Mouse (Mus musculus): ENCODE data around the gene Spata3.
"Not testable (repeated sequence)": the region's sequence is repeated elsewhere in the genome, so short reads cannot be mapped to it uniquely, and the experiment has no call there.

Gene Spata3

DNA sequence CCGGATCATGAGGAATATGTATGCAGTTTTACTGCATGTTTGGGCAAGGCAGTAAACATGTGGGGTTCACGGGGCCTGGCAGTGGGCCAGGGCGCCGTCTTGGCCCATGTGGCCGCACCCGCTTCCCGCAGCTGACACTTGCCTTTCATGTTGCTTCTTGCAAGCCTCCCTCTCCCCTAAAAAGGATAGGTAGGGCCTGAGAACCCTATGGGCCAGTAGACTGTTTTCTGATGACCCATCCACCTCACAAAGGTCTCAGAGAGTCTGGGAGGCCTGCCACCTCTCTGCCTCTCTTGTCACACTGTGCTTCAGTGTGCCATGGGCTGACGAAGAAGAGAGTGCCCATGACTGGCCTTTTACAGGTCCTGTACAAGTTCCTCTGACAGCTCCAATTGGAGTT is at the start of gene Spata3:
Gene Spata3, plus strand, starts transcription at position 301 of the 400 bp plus-strand sequence.
- in situ Hi-C loops (cut with MboI; ENCODE audit: unreplicated experiment in 2 of 2), result loop anchor here in 1 of 2 experiments (25.0 kb wide), 1 partner anchor 254 kb away; no protein-coding TSS in a partner anchor

DNA sequence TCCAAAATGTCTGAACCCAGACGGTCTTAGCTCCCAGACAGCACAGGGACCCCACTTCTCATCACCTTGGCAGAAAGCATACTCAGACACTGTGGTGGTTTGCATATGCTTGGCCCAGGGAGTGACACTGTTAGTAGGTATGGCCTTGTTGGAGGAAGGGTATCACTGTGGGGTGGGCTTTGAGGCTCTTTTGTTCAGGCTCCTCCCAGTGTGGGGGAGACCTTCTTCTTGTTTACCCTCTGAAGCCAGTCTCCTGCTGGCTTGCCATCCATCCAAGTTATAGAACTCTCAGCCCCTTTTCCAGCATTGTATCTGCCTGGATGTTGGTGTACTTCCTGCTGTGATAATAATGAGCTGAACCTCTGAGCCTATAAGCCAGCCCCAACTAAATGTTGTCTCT is 47.5 kb upstream of the Spata3 start:
- in situ Hi-C loops (cut with MboI; ENCODE audit: unreplicated experiment in 2 of 2), result no loop called here

DNA sequence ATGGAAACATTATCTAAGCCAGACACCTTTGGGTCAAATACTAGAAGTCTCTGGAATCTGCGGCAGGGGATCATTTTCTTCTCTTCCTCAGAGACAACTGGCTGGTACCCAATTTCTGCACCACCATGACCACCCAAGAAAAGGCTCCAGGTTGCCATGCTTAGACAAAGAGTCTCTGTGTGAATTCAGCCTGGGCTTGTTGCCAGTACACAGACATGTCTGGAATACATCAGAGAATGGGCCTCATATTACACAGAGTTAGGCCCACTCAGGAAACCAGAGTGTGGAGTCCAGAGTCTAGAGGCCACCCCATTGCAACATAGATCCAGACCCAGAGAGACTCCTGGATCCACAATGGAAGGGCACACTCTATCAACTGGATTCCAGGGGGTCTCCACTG is 47.1 kb upstream of the Spata3 start:
- in situ Hi-C loops (cut with MboI; ENCODE audit: unreplicated experiment in 2 of 2), result no loop called here

DNA sequence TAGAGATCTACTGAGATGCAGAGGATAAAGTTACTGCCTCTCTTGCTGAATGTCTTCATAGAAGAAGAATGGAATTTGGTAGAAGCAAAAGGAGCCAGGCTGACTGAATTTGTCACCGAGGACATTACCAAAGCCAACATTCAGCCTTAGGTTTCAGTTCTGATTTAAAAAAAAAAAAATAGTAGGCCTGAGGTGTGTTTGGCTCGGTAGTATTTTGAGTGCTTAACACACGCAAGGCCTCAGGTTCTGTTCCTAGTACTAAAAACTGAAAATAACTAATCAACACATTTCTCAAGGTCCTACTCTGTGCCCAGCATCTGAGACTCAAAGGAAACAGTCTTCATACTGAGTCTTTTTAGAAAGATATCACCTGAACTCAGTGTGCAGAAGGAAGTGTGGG is 45.5 kb upstream of the Spata3 start:
- in situ Hi-C loops (cut with MboI; ENCODE audit: unreplicated experiment in 2 of 2), result no loop called here

DNA sequence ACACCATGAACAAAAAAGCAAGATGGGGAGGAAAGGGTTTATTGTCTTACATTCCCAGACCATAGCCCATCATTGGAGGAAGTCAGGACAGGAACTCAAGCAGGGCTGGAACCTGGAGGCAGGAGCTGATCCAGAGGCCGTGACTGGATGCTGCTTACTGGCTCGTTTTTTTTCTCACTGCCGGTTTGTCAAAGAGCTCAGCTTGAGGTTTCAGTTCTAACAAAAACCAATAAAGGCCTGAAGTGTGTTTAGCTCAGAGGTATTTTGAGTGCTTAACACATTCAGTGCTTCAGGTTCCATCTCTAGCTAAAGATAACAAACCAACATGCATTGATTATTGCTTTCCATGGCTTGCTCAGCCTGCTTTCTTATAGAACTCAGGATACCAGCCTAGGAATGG is 44.3 kb upstream of the Spata3 start:
- in situ Hi-C loops (cut with MboI; ENCODE audit: unreplicated experiment in 2 of 2), result no loop called here

DNA sequence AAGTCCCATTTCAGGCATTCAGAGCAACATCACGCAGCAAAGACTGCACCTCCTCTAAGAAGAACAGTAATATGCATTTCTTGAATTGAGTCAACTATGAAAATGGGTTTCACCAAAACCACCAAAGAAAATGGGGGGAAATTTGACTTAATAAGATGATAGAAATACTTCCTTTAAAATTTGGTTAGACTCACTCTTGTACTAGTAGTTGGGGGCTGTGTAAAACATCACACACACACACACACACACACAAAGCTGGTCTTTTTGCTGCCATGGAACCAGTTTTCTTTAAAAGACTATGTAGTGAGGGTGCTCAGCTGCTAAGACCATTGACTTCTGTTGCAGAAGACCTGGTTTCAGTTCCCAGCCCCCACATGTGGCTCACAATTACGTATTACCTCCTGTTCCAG is 43.1 kb upstream of the Spata3 start:
- in situ Hi-C loops (cut with MboI; ENCODE audit: unreplicated experiment in 2 of 2), result no loop called here

DNA sequence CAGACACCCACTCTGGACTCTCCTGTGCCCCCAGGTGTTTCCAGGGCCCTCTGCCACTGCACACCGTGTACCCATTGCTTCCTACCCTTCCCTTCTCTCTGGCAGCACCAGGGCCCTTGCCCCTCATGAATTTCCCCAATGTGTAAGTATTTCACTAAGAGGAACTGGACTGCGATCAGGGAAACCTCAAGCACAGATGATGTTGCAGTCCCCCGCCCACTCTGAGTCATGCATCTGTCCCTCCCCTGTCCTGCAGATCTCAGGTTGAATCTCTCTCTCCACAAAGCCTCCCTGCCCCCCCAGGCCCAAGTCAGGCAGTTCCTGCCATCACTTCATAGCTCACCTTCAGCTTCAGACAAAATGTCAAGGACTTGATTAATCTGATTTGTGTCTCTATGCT is 38.9 kb upstream of the Spata3 start:
- in situ Hi-C loops (cut with MboI; ENCODE audit: unreplicated experiment in 2 of 2), result no loop called here

DNA sequence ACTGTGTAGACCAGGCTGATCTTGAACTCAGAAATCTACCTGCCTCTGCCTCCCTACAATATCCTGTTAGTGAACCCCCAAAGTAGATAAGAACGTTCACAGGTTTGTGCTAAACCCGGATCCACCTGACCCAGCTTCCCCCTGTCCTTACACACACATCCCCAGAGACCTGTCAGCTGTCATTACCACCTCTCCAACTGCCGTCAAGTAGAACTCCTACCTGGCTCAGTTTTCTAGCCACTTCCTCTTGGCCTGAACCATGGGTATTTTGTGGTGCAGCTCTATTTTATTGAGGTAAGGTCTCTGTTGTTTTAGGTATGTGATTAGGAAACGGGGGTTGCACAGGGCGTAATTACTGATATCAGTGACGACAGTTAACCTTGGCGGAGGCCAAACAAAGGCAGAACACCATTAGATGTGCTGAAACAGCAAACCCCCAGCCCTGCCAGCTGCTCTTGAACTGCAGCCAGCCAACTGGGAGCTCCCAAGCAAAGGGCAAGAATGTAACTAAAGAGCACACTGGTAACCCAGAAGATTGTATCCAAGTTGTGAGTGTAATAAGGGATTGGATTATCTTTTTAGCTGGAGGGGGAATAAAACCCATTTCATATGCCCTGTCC is 34.8 kb upstream of the Spata3 start:
- in situ Hi-C loops (cut with MboI; ENCODE audit: unreplicated experiment in 2 of 2), result no loop called here

DNA sequence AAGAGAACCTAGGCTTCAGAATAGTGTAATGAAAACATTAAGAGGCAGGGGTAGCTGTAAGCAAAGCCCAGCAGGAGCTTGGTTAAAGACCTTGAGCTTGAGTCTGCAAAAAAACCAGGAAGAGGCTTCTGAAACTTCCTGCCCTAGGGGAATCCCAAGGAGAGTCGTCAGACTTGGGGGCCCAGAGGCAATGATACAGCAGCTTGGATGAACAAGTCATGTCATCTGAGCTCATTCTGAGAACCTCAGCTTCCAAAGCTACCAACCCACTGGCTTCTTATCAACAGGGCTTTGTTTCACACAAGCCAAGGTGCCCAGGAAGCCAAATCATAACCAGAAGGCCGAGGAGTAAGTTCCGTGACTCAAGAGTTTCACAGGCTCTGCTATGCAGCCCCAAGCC is 30.8 kb upstream of the Spata3 start:
- in situ Hi-C loops (cut with MboI; ENCODE audit: unreplicated experiment in 2 of 2), result no loop called here

DNA sequence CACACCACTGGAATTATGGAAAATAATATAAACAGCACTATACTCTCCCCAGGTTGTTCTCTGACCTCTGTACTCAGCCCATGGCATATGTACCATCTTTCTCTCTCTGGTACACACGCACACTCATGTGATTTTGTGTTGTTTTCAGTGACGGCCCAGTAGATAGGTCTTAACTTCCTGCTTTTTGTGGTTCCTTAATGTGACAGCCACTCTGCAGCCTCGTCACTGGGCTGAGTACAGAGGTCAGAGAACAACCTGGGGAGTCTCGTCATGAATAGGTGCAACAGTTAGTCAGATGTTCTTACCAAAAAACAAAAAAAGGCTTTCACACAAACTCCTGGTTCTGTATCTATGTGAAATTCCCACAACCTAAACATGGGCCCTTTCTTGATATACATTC is 28.3 kb upstream of the Spata3 start:
- in situ Hi-C loops (cut with MboI; ENCODE audit: unreplicated experiment in 2 of 2), result no loop called here

DNA sequence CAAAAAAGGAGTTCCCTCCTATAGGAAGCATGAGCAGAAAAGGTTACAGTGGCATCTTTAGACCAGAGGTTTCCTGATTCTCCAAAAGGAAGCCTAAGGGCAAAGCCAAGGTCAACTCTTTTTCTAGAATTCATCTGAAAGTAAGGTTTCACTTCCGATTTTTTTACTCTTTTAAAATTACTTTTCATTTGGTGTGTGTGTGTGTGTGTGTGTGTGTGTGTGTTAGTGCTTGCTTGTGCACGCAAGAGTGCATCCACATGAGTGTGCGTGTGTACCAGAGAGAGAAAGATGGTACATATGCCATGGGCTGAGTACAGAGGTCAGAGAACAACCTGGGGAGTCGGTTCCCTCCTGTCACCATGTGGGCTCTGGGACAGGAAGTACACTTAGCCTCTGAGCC is 27.7 kb upstream of the Spata3 start:
- in situ Hi-C loops (cut with MboI; ENCODE audit: unreplicated experiment in 2 of 2), result not testable (repeated sequence)

DNA sequence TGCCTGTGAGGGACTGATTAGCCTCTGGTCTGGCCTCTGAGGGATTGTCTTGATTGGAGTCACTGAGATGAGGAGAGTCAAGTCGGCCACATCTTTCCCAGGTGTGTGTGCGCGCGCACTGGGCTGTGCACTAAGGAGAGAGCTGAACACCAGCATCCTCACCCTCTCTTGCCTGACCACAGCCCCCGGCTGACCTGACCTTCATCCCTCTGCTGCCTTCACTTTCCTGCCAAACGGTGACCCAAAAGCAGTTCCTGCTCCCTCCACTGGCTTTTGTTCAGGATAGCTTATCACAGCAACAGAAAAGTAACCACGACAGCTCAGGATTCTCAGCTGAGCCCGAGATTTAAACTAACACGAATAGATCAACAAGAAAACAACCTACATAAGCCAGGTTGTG is 24.4 kb upstream of the Spata3 start:
- in situ Hi-C loops (cut with MboI; ENCODE audit: unreplicated experiment in 2 of 2), result no loop called here

DNA sequence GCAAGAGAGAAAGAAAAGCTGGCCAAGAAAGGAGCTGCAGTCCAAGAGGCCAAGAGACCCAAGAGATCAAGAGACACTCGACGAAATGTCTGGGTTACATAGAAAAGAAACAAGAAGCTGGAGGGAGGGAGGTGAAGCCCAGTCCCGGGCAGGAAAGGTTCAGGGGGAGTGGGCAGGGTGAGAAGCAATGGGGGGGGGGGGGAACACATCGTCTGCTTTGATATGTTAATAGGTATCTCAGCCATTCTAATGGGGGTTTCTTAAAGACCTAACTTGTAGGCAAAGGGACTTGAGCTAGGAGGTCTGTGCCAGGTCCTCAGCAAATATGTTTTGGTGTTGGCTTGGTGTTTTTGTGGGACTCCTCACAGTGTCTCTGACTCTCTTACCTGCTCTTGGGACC is 23.1 kb upstream of the Spata3 start:
- in situ Hi-C loops (cut with MboI; ENCODE audit: unreplicated experiment in 2 of 2), result no loop called here

DNA sequence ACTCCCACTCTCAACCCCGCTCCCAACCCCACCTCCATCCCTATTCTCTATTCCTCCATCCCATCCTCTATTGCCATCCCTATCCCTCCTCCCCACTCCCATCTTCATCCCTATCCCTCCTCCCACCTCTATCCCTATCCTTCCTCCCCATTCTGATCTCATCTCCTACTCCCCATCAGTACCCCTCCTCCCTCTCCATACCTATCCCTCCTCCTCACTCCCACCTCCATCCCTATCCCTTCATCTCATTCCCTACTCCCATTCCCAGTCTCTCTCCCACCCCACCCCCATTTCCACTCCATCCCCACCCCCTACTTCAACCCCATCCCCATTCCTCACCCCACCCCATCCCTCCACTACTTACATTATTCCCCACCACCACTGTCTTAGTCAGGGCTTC is 19.4 kb upstream of the Spata3 start:
- in situ Hi-C loops (cut with MboI; ENCODE audit: unreplicated experiment in 2 of 2), result no loop called here

DNA sequence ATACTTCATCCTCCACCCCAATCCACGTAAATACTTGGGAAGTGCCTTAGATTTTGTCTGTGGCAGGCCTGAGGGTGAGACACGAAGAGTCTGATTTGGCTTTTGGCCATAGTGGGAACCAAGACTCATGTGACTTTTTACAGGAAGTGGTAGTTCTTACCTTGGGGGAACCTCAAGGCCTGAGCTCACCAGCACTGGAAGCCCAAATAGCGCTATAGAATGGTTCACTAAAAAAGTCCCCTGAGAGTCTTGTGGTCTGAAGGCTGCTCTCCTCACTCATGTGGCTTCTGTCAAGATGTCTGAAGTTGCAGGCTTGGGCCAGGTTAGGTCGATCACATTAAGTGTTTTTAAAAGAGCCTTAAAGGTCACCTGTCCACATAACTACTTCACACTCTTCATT is 18.6 kb upstream of the Spata3 start:
- in situ Hi-C loops (cut with MboI; ENCODE audit: unreplicated experiment in 2 of 2), result no loop called here

DNA sequence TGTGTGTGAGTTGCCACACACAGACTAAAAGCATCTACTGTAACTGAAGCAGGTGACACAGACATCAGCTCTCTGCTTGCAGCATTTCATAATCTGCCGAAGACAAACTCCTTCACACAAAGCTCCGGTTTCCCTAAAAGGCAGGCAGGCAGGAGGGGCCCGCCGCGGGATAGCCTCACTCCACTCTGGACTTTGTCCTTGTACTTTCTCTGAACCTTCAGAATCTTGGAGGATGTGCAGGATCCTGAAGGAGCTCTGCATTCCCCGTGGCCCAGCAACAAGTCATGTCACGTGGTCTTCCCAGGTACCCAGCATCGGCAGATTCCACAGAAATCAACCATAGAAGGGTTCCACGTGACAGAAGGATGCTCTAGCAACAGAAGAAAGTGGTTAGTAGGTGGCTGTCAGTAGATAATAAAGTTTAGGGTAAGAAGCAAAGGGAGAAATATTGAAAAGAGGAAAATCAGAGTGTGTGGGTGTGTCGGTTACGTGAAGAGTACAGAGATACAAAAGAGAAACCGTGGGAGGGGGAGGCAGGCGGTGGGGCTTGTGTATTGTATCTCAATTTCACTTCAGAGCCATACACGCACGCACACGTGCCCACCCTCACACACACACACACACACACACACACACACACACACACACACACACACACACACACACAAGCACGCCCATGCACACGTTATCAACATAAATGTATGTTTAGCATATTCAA is 16.6 kb upstream of the Spata3 start:
- in situ Hi-C loops (cut with MboI; ENCODE audit: unreplicated experiment in 2 of 2), result loop anchor here in 1 of 2 experiments (25.0 kb wide), 1 partner anchor 238 kb away; no protein-coding TSS in a partner anchor

DNA sequence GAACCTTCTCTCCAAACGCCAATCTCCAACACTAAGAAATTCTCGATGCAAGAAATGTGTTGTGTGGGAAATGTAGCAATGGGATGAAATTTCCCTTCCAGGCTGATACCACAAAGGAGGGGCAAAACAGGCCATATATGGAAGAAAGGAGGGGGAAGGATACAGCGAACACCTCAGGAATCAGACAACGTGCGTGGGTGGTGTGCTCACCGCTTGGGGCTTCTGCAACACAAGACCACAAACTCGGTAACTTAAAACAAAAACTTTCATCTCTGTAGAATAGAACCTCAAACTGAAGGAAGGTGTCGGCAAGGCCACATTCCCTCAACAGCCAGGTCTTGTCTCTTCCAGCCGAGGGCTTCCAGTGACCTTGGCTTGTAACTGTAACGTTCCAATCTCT is 11.1 kb upstream of the Spata3 start:
- in situ Hi-C loops (cut with MboI; ENCODE audit: unreplicated experiment in 2 of 2), result loop anchor here (5.0 to 25.0 kb wide), 3 partner anchors 73 to 243 kb away; no protein-coding TSS in a partner anchor

DNA sequence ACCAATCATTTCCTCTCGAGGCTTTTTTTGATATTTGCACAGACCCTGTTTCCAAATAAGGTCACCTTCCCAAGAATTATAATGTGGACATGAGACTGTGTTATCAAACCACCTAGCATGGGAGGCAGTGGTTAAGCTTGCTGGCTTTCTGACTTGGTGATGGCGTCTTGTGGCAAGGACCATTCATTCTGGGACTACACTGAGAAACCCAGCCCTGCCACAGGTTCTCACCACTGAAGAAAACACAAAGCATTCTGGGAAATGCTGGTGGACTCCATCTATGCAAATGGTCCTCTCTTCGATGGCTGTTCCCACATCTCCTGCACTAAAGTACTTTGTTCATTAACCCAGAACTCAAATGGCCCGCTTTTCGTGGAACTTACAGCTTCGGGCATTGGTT is 10.6 kb upstream of the Spata3 start:
- in situ Hi-C loops (cut with MboI; ENCODE audit: unreplicated experiment in 2 of 2), result loop anchor here (5.0 to 25.0 kb wide), 3 partner anchors 74 to 244 kb away; no protein-coding TSS in a partner anchor

DNA sequence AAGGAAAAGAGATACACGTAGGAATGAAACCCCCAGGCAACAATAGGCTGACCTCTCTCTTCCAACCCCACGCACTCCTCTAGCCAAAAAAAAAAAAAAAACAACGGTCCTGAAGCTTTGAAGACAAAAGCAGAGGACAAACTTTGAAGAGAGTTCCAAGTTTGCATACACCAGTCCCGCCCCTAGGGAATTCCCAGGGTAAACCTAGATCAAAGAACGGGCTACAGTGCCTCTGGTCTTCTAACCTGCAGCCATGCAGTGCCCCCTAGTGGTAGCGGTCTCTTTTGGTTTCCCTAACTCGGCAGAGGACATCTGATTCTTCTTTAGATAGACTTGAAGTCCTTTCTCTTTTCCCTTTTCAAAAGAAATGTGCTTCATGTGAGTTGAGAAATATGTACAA is 8.8 kb upstream of the Spata3 start:
- in situ Hi-C loops (cut with MboI; ENCODE audit: unreplicated experiment in 2 of 2), result loop anchor here (5.0 to 25.0 kb wide), 3 partner anchors 75 to 245 kb away; no protein-coding TSS in a partner anchor

DNA sequence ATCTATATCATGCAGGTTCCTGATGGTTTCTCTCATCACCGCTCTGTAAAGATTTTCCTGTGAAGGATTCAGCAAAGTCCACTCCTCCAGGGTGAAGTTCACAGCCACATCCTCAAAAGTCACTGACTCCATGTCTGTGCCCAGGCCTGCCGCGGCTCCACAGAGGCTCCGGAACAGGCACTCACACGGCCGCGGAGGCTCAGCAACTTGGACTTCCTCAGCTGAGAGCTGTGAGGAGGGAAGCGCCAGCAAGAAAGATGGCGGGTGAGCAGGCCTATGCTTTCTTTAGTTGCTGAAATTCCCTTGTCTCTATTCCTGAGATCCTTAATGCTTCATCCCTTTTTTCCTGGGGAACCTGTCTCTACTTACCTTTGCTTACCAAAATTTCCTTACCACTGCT is 858 bp upstream of the Spata3 start:
- in situ Hi-C loops (cut with MboI; ENCODE audit: unreplicated experiment in 2 of 2), result loop anchor here in 1 of 2 experiments (25.0 kb wide), 1 partner anchor 253 kb away; no protein-coding TSS in a partner anchor

DNA sequence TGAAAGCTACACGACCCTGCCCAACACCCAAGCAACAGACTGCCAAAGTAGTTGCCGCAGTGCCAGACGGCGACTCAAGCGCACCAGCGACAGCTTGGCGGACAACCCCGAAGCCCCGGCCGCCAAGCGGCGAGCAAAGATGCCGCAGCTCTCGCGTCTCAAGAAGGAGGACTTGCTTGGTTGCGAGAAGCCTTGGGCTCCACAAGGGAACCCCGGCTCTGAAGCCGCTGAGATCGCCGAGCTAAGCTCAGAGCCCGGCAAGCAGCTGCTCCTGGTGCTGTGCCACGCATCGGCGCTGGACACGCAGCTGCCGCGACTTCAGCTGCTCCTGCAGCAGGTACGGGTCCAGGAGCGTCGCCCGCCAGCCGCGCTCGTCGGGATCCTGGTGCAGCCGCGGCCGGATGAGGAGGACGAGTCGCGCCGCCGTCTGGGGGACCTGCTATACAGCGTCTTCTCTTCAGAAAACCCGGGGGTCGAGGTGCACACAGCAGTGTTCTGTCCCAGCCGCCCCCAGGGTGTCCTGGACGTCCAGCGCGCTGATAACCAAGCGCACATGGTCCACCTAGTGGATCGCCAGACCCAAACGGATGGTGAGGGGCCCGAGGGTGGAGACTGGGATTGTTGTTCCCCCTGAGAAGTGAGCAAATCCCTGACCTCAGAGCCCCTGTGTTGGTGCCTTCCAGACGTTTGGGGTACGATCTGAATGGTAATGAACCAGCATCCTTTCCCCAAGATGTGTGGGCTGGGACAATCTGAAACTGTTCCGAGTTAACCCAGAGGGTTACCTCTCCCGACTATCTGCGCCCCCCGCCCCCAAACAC is 1.8 kb downstream of the Spata3 start:
- in situ Hi-C loops (cut with MboI; ENCODE audit: unreplicated experiment in 2 of 2), result loop anchor here in 1 of 2 experiments (25.0 kb wide), 1 partner anchor 256 kb away; no protein-coding TSS in a partner anchor
